Mouse (Mus musculus) cerebellum, postnatal 25 days (tissue): ENCODE measurements around the gene Gm15448.
"Not testable (repeated sequence)": the region's sequence is repeated elsewhere in the genome, so short reads cannot be mapped to it uniquely, and the experiment has no call there.

Experiments
- DNase-seq, 2 experiments: peaks; one replicate each; pipeline ENCODE4 v3.0.0; 2021; ENCODE audit warnings: mixed read lengths in 2 of 2

Gm15448 gene

GRCm38 (mm10) chr7:3825599-3825998 is at the start of gene Gm15448:
Gene Gm15448, minus strand, starts transcription at chr7:3825687.
- not testable (repeated sequence) for DNase-seq

DNA sequence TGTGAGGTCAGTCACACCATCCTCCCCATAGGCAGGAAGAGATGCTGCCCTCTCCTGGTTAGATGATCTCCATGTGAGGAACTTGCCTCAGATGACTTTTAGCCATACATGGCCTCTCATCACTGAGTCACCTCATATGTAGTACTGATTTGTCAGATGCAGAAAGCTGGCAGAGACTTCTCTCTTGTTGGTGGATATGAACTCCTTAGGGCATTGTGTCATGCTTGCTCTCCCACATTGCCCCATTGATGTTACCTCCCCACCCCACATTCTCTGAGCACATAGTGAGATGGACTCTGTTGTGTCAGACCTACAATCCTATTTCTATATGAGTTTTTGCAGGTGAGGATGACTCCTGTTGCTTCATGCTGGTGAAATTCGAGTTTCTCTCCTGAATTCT is 49.5 kb upstream of the Gm15448 start:
- DNase-seq: not testable (repeated sequence)

DNA sequence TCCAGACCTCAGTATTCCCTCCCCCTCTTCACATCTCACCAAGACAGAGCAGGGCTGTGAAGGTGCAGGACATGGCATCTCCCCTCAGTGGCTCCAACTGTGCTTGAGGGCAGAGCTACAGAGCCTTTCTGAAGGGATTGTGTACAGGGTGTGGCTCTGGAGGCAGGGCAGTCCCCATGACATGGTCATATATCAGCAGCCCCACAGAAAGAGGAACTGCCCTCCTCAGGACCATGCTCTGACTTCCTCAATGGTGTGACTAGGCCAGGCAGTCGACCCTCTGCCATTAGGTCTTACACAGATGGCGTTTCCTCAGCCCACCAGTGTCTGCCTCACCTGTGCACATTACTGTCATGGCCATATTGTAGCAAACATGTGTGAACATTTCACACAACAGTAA is 19.5 kb upstream of the Gm15448 start, which contains the start of gene Pira2:
TSS of gene Pira2 (minus strand) at position 101 of the 400 bp plus-strand sequence.
- DNase-seq: not testable (repeated sequence)

GRCm38 (mm10) chr7:3837854-3838253 is 12.4 kb upstream of the Gm15448 start:
- DNase-seq: not testable (repeated sequence)

- DNase-seq: not testable (repeated sequence)
These were observed 5.1 kb upstream of the Gm15448 start for GRCm38 (mm10) chr7:3830633-3831032.

DNA sequence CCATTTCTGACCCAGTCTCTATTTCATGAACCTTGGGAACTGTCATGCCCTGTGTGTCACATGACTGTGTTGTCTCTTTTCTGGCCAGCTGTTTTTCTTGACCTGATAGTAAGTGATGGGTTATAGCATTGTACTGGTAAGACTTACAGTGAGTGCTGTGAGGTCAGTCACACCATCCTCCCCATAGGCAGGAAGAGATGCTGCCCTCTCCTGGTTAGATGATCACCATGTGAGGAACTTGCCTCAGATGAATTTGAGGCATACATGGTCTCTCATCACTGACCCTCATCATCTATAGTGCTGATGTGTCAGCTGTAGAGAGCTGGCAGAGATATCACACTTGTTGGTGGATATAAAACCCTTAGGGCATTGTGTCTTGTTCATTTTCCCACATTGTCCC is 13.6 kb downstream of the Gm15448 start:
- DNase-seq: not testable (repeated sequence)

GRCm38 (mm10) chr7:3802935-3803334 is 22.6 kb downstream of the Gm15448 start:
- not testable (repeated sequence) for DNase-seq

GRCm38 (mm10) chr7:3799940-3800339 is 25.5 kb downstream of the Gm15448 start:
- DNase-seq: not testable (repeated sequence)

- not testable (repeated sequence) for DNase-seq
These were observed 29.2 kb downstream of the Gm15448 start for GRCm38 (mm10) chr7:3796286-3796685.
